Mouse (Mus musculus) myocyte (in vitro differentiated cells): ENCODE measurements around the gene Sowaha.

Source experiments
- E2F4 ChIP-seq: IDR thresholded peaks from one replicate; pipeline ENCODE4 v1.6.1; 2011; ENCODE audit warnings: mild to moderate bottlenecking, control low read depth, moderate library complexity; ENCODE audit not compliant: insufficient read depth
- MAX ChIP-seq: IDR thresholded peaks from one replicate; pipeline ENCODE4 v1.6.1; 2011; ENCODE audit warnings: low read depth, mild to moderate bottlenecking, control low read depth
- MYOD1 ChIP-seq, 3 experiments: IDR thresholded peaks; one replicate each; pipeline ENCODE4 v1.6.1; 2011; ENCODE audit warnings: control low read depth in 2 of 3, low read depth in 2 of 3, mild to moderate bottlenecking in 2 of 3, moderate library complexity in 1 of 3; ENCODE audit not compliant: insufficient read length in 2 of 3, control insufficient read depth in 1 of 3
- POLR2A ChIP-seq: IDR thresholded peaks from one replicate; pipeline ENCODE4 v1.6.1; 2011; ENCODE audit warnings: low read depth, mild to moderate bottlenecking, control low read depth, moderate library complexity; ENCODE audit not compliant: insufficient read length
- POLR2AphosphoS2 ChIP-seq: IDR thresholded peaks from one replicate; pipeline ENCODE4 v1.6.1; 2011; ENCODE audit warnings: low read depth, control low read depth; ENCODE audit not compliant: insufficient read length
- REST ChIP-seq: IDR thresholded peaks from one replicate; pipeline ENCODE4 v1.6.1; 2011; ENCODE audit warnings: mild to moderate bottlenecking, control low read depth, moderate library complexity; ENCODE audit not compliant: insufficient read depth, insufficient read length
- TCF12 ChIP-seq: IDR thresholded peaks from one replicate; pipeline ENCODE4 v1.6.1; 2011; ENCODE audit warnings: mild to moderate bottlenecking, control low read depth; ENCODE audit not compliant: poor library complexity, insufficient read depth, severe bottlenecking
- USF1 ChIP-seq: IDR thresholded peaks from one replicate; pipeline ENCODE4 v1.6.1; 2011; ENCODE audit warnings: low read depth, mild to moderate bottlenecking, control low read depth, moderate library complexity

DNA sequence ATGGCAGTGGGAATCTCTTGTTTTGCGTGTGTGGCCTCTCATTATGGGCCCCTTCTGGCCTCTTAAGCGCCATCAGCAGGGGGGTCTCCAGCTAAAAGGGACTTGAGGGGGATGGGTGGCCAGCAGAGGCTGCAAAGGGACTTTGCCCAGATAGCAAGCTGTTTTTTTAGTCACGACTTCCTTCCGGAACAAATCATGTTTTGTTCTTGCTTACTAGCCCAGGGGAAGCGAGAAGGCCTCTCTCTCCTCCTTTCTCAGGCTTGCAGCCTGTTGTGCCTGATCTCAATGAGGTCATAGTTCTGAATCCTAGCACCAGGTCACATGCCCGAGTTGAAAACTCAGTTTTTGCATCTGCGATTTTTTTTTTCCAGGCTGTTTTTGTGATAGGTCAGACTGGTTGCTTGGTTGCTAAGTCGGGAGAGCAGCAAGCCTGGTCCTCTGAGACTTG is 11.9 kb upstream of the Sowaha start:
- TF ChIP-seq E2F4 = no peak
- TF ChIP-seq MYOD1 (IDR thresholded peaks at IDR 0.05; ENCODE audit: control insufficient read depth in 1 of 3, insufficient read length in 2 of 3, low read depth in 2 of 3) = no peak
- TF ChIP-seq POLR2A = no peak
- TF ChIP-seq POLR2AphosphoS2 = no peak
- TF ChIP-seq USF1 = no peak
- TF ChIP-seq MAX = no peak
- TF ChIP-seq REST = no peak
- TF ChIP-seq TCF12 = no peak
